Mouse (Mus musculus) liver, postnatal 0 days (tissue): ENCODE data around the gene P4ha3.

Experiments used
- CTCF ChIP-seq: sonication (generic); IDR thresholded peaks from 2 replicates; pipeline ENCODE4 v1.5.1; 2016; ENCODE audit warnings: antibody characterized with exemption, low read depth
- EP300 ChIP-seq: IDR thresholded peaks from 2 replicates; pipeline ENCODE4 v1.6.1; 2016; ENCODE audit warnings: antibody characterized with exemption, low read depth, mild to moderate bottlenecking

DNA sequence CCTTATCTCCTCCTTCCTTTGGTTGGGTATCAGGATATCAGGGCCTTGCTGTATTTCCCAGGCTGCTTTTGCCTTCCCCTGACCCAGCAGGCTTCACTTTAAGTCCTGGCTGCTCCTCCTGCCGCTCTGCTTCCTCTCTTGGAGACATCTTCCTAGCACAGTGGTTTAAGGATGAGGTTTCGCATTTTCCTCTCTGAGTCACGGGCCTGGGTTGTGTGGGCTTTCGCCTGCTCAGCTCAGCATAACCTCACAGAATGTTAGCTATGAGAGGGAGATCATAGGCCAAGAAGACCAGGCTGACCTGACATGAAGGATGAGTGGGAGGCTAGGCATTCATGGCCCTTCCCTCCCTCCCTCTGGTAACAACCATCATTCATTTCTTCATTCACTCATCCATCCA, 27.4 kb downstream of the P4ha3 start:
- no peak for TF ChIP-seq CTCF
- TF ChIP-seq EP300, result no peak
